Mouse (Mus musculus) G1E (cell line): Measurements from ENCODE around the gene Reep3. TPM values are rescaled to one million over a fixed set of nuclear protein-coding genes. Genes with fewer than 3 reads are reported as not detected.

Experiments used
- ATAC-seq: 2 replicates; pipeline ENCODE4 v1.8.0; 2016; ENCODE audit warnings: mild to moderate bottlenecking; ENCODE audit not compliant: insufficient number of reproducible peaks, poor library complexity, low FRiP score, severe bottlenecking; ENCODE audit errors: extremely low read depth
- DNase-seq: peaks from one replicate; pipeline ENCODE4 v3.0.0; 2012; ENCODE audit warnings: low spot score
- H3K27me3 ChIP-seq: 2 replicates; pipeline ENCODE4 v1.6.1; 2012; ENCODE audit warnings: mild to moderate bottlenecking, low read length, inconsistent platforms; ENCODE audit not compliant: insufficient read depth
- H3K36me3 ChIP-seq: replicated peaks from 2 replicates; pipeline ENCODE3; 2012; ENCODE audit warnings: mild to moderate bottlenecking, inconsistent platforms
- H3K4me1 ChIP-seq: 2 replicates; pipeline ENCODE4 v1.6.1; 2012; ENCODE audit warnings: low read depth, low read length, inconsistent platforms, mixed read lengths; ENCODE audit not compliant: insufficient read depth
- H3K4me3 ChIP-seq: 2 replicates; pipeline ENCODE4 v1.5.1; 2012; ENCODE audit warnings: low read depth, mild to moderate bottlenecking, inconsistent platforms, low read length, moderate library complexity, mixed read lengths
- H3K9me3 ChIP-seq: replicated peaks from 2 replicates; pipeline ENCODE4 v1.6.1; 2012; ENCODE audit warnings: inconsistent platforms
- CTCF ChIP-seq: IDR thresholded peaks from 2 replicates; pipeline ENCODE4 v1.5.1; 2012; ENCODE audit warnings: low read depth, low read length, inconsistent platforms, mixed read lengths
- GATA1 ChIP-seq: IDR thresholded peaks from 2 replicates; pipeline ENCODE4 v1.6.1; 2012; ENCODE audit warnings: borderline replicate concordance, low read length, inconsistent platforms, mixed read lengths
- GATA2 ChIP-seq: IDR thresholded peaks from 2 replicates; pipeline ENCODE4 v1.6.1; 2012; ENCODE audit warnings: low read depth, low read length, inconsistent platforms, borderline replicate concordance
- POLR2AphosphoS5 ChIP-seq: IDR thresholded peaks from 2 replicates; pipeline ENCODE4 v1.6.1; 2012; ENCODE audit warnings: low read depth, low read length, inconsistent platforms; ENCODE audit not compliant: insufficient replicate concordance
- TAL1 ChIP-seq: conservative IDR thresholded peaks from 2 replicates; pipeline ENCODE4 v1.6.1; 2012; ENCODE audit warnings: low read depth, low read length, inconsistent platforms, mixed read lengths
- polyA plus RNA-seq: library from polyadenylated mRNA; stranded (reverse); fragments of >175 nt; gene quantifications from 2 replicates; pipeline ENCODE4 v1.2.3, GENCODE M21; 2012
- total RNA-seq, 2 experiments: library from RNA; stranded (forward) in 1 of 2; stranded (reverse) in 1 of 2; fragments of 200-1000 nt in 1 of 2; fragments of >200 nt in 1 of 2; fragmentation: Nextera tagmentation in 1 of 2; gene quantifications; 2 replicates each; pipeline ENCODE4 v1.2.3; 2014 to 2017

The Reep3 gene
- total and polyA plus RNA-seq, 3 experiments = 2.1 to 42.7 (median 21.9) TPM

- peaks cover 25% of the 10 kb centered on the region for H3K4me1 ChIP-seq
- DNase-seq (no peak), ATAC-seq (0 out of 2 replicates have a peak, but pooled peaks have one; percentile 8)
- H3K9me3 ChIP-seq = no peaks in the 10 kb centered on the region
- no peak for TF ChIP-seq GATA2
- TF ChIP-seq GATA1 = no peak
- TF ChIP-seq TAL1 = no peak
- TF ChIP-seq POLR2AphosphoS5 = no peak
- no peak for TF ChIP-seq CTCF
- no peaks in the 10 kb centered on the region for H3K36me3 ChIP-seq
- no peak overlapping the region for H3K4me3 ChIP-seq
- H3K27me3 ChIP-seq = no peaks in the 10 kb centered on the region
These were observed 35.0 kb upstream of the Reep3 start for GRCm38 (mm10) chr10:67131709-67132108.

GRCm38 (mm10) chr10:67129531-67129930 is 32.8 kb upstream of the Reep3 start:
- ATAC-seq = no peak
- H3K4me3 ChIP-seq = no peak overlapping the region
- no peak for TF ChIP-seq GATA1
- TF ChIP-seq CTCF = no peak
- no peak for TF ChIP-seq POLR2AphosphoS5
- TF ChIP-seq TAL1 = no peak
- no peak for TF ChIP-seq GATA2
- no peaks in the 10 kb centered on the region for H3K27me3 ChIP-seq
- no peak for DNase-seq
- no peaks in the 10 kb centered on the region for H3K9me3 ChIP-seq
- peaks cover 40% of the 10 kb centered on the region for H3K4me1 ChIP-seq
- H3K36me3 ChIP-seq = peaks cover 3% of the 10 kb centered on the region

- no peak for ATAC-seq
- peak; percentile 33 for DNase-seq
These were observed 30.4 kb upstream of the Reep3 start for GRCm38 (mm10) chr10:67126859-67127758.

GRCm38 (mm10) chr10:67126061-67126858 is 29.5 kb upstream of the Reep3 start:
- Histone ChIP-seq H3K4me1 (peaks cover 49% of the 10 kb centered on the region), H3K9me3 (no peaks in the 10 kb centered on the region), H3K4me3 (peak overlapping the region; percentile 93), H3K36me3 (peaks cover 9% of the 10 kb centered on the region), H3K27me3 (no peaks in the 10 kb centered on the region)
- ATAC-seq (peak; percentile 47), DNase-seq (peak; percentile 53)
- TF ChIP-seq POLR2AphosphoS5 (no peak), CTCF (no peak), GATA2 (no peak), TAL1 (no peak), GATA1 (no peak)

More at GRCm38 (mm10) chr10:67126859-67127758, 30.4 kb upstream of the Reep3 start:
- Histone ChIP-seq H3K27me3 (no peaks in the 10 kb centered on the region), H3K9me3 (no peaks in the 10 kb centered on the region), H3K36me3 (peaks cover 5% of the 10 kb centered on the region), H3K4me1 (peaks cover 50% of the 10 kb centered on the region), H3K4me3 (peak overlapping the region; percentile 93)
- TF ChIP-seq TAL1 = no peak

GRCm38 (mm10) chr10:67124156-67124555 is 27.4 kb upstream of the Reep3 start:
- TF ChIP-seq GATA2 (no peak), POLR2AphosphoS5 (no peak), CTCF (no peak), GATA1 (no peak), TAL1 (no peak)
- H3K4me1 ChIP-seq = peaks cover 44% of the 10 kb centered on the region
- DNase-seq (no peak), ATAC-seq (no peak)
- no peaks in the 10 kb centered on the region for H3K27me3 ChIP-seq
- H3K4me3 ChIP-seq = no peak overlapping the region
- H3K9me3 ChIP-seq = no peaks in the 10 kb centered on the region
- H3K36me3 ChIP-seq = peaks cover 11% of the 10 kb centered on the region

- DNase-seq = no peak
- ATAC-seq = no peak
- no peak overlapping the region for H3K4me3 ChIP-seq
- TF ChIP-seq POLR2AphosphoS5 (no peak), TAL1 (no peak), GATA1 (no peak), CTCF (no peak), GATA2 (no peak)
- H3K36me3 ChIP-seq = peaks cover 12% of the 10 kb centered on the region
- H3K9me3 ChIP-seq = no peaks in the 10 kb centered on the region
- peaks cover 45% of the 10 kb centered on the region for H3K4me1 ChIP-seq
- no peaks in the 10 kb centered on the region for H3K27me3 ChIP-seq
These were observed 27.0 kb upstream of the Reep3 start for GRCm38 (mm10) chr10:67123756-67124155.
